Mouse (Mus musculus): ENCODE measurements around the gene Acss2.

GRCm38 (mm10) chr2:155513543-155513942 is 4.2 kb upstream of the Acss2 start:
- TF ChIP-seq CTCF (IDR thresholded peaks at IDR 0.05; ENCODE audit: extremely low read depth, insufficient read length, insufficient replicate concordance, low read depth, low read length) (no peak), POLR2A (IDR thresholded peaks at IDR 0.05; ENCODE audit: low read depth, low read length) (no peak)

Data from small intestine, adult 2 months (tissue).